Comparison of ENCODE assay signal across 26 mouse cellular contexts in the genomic region with DNA sequence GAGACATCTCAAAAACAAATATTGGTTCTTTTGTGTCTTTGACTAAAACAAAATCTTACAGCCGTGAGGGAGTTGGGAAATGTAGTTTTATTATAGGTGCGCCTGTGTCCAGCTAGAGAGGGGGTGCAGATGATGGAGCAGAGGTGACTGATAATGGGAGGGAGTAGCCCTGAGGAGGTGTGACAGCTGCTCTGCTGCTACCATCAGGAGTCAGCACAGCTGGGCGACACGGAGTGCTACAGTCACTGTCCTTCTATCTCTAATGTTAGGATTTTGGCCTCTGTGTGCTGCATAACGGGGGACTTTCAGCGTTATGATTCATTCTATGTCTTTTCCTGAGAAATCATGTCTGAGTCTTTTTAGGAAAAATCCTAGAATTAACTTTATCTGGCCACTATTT. TPM values are rescaled to one million over a fixed set of nuclear protein-coding genes. Genes with fewer than 3 reads are reported as not detected.
DNase-seq lines count a peak whose midpoint lies in the region; ATAC-seq and TF ChIP-seq lines count a peak whose summit lies in the region.
"Had no signal": no experiment of that assay in that cellular context is flagged by ENCODE, and none has a peak within 500 bp of the region (broad histone marks: within the 10 kb centered on the region; RNA-seq: fewer than 3 reads in every experiment).

No protein-coding gene starts in this region.

- H3K9me3 ChIP-seq in liver, embryonic 13.5 days (replicated peaks): no peaks in the 10 kb centered on the region
- H3K9me3 ChIP-seq: embryonic facial prominence, embryonic 13.5 days; embryonic facial prominence, embryonic 15.5 days; forebrain, embryonic 10.5 days; forebrain, embryonic 12.5 days had no signal

- H3K27ac ChIP-seq in gastrocnemius, adult 2 months: peak overlapping the region; percentile 32; the same call in 1 of the 2 replicates
- H3K27ac ChIP-seq in liver, embryonic 13.5 days: no peak overlapping the region
- H3K27ac ChIP-seq in macrophage: peak overlapping the region; percentile 100; the same call in 1 of the 2 replicates
- H3K27ac ChIP-seq: embryonic facial prominence, embryonic 13.5 days; embryonic facial prominence, embryonic 15.5 days; forebrain, embryonic 10.5 days; forebrain, embryonic 12.5 days had no signal

- H3K9ac ChIP-seq in liver, embryonic 13.5 days: no peak overlapping the region
- H3K9ac ChIP-seq: embryonic facial prominence, embryonic 13.5 days; embryonic facial prominence, embryonic 15.5 days; forebrain, embryonic 12.5 days had no signal

- intact Hi-C loops in gastrocnemius, adult 2 months (cut with DNase I): no loop called here
- intact Hi-C loops in gastrocnemius, postnatal 36 days (cut with DNase I): no loop called here

- H3K79me2 ChIP-seq in macrophage (ENCODE audit: inconsistent target): peaks cover 62% of the 10 kb centered on the region

- no peaks in the 10 kb centered on the region for H3K36me3 ChIP-seq in liver, embryonic 13.5 days
- no peaks in the 10 kb centered on the region for H3K36me3 ChIP-seq in macrophage (ENCODE audit: inconsistent target)
- H3K36me3 ChIP-seq: embryonic facial prominence, embryonic 13.5 days; embryonic facial prominence, embryonic 15.5 days; forebrain, embryonic 10.5 days; forebrain, embryonic 12.5 days had no signal

- no peak overlapping the region for H3K4me3 ChIP-seq in gastrocnemius, adult 2 months
- H3K4me3 ChIP-seq in liver, embryonic 13.5 days (replicated peaks): no peak overlapping the region
- H3K4me3 ChIP-seq in macrophage (ENCODE audit: inconsistent target): no peak overlapping the region
- H3K4me3 ChIP-seq: embryonic facial prominence, embryonic 13.5 days; embryonic facial prominence, embryonic 15.5 days; erythroblast, embryonic 14.5 days; forebrain, embryonic 10.5 days; forebrain, embryonic 12.5 days had no signal

- no peak for DNase-seq in gastrocnemius, adult 2 months
- no peak for DNase-seq in gastrocnemius, postnatal 36 days
- DNase-seq in liver, embryonic 13.5 days: no peak
- DNase-seq in liver: no peak
- no peak for DNase-seq in cerebellum, postnatal 25 days
- DNase-seq in kidney, adult 11 months: no peak
- DNase-seq: adrenal gland, adult 2 months; adrenal gland, postnatal 10 days; adrenal gland, postnatal 25 days; B cell, adult 2 months; cerebellum, adult 11 months; cerebellum, adult 18-20 months; cerebellum, adult 8-10 months; cerebellum, adult 9-11 months; cerebellum, postnatal 36 days; embryo, embryonic 11 days had no signal

- TF ChIP-seq CTCF in gastrocnemius, adult 2 months (IDR thresholded peaks at IDR 0.05): no peak

- H3K4me2 ChIP-seq in liver, embryonic 13.5 days: no peak overlapping the region
- H3K4me2 ChIP-seq: embryonic facial prominence, embryonic 13.5 days; embryonic facial prominence, embryonic 15.5 days; forebrain, embryonic 12.5 days had no signal

- WGBS in liver, embryonic 13.5 days (ENCODE audit: insufficient replicate concordance): 53% methylated on average over 6 of the region's 6 CpGs
- 89% methylated on average over 6 of the region's 6 CpGs for WGBS in macrophage (ENCODE audit: missing documents)

- 0 out of 2 replicates have a peak, but pooled peaks have one; percentile 51 for ATAC-seq in liver, embryonic 13.5 days (ENCODE audit: low read depth)
- ATAC-seq: forebrain, embryonic 14.5 days; forebrain, embryonic 16.5 days had no signal

- H3K4me1 ChIP-seq in liver, embryonic 13.5 days (replicated peaks): peaks cover 39% of the 10 kb centered on the region
- H3K4me1 ChIP-seq: forebrain, embryonic 12.5 days had no signal

- no peaks in the 10 kb centered on the region for H3K27me3 ChIP-seq in liver, embryonic 13.5 days
- H3K27me3 ChIP-seq: embryonic facial prominence, embryonic 13.5 days; embryonic facial prominence, embryonic 15.5 days; forebrain, embryonic 12.5 days had no signal

RNA-seq across cellular contexts. Expression of gene Psap, which starts 6.4 kb away (rescaled TPM):
- 100 to 1,000 TPM; 730 to 837 TPM for total RNA-seq in gastrocnemius, adult 2 months (2021)
- total RNA-seq in gastrocnemius, postnatal 36 days (2021): 100 to 1,000 TPM; 685 to 809 TPM
- polyA plus RNA-seq in liver, embryonic 13.5 days (2015; fragmentation: Nextera tagmentation; extraction: Ambion mirVana): 52.6 and 54.5 TPM in 2 replicates
- total RNA-seq in macrophage (2018; cell fraction: chromatin; rRNA removed): 1,000 to 10,000 TPM in 22 of 26 experiments, 100 to 1,000 TPM in 4; 715 to 4,323 (median 2,388) TPM
- total RNA-seq in macrophage (2018; cell fraction: cytosol; rRNA removed): over 10,000 TPM in 25 of 26 experiments, 1,000 to 10,000 TPM in 1; 9,835 to 25,455 (median 13,887) TPM
- total RNA-seq in macrophage (2018; cell fraction: nucleus; rRNA removed): over 10,000 TPM in 25 of 26 experiments, 1,000 to 10,000 TPM in 1; 4,026 to 20,879 (median 17,761) TPM
- 12,209 to 20,921 TPM (median 16,354 TPM) in 3 replicates for polyA plus RNA-seq in macrophage (2018)

RNA-seq across cellular contexts. Expression of gene Chst3, which starts 52.0 kb away (rescaled TPM):
- total RNA-seq in gastrocnemius, adult 2 months (2021): under 1 TPM; 0.23 to 0.64 TPM
- total RNA-seq in gastrocnemius, postnatal 36 days (2021): under 1 TPM; 0.36 to 0.37 TPM
- 0.07 and 0.08 TPM in 2 replicates for polyA plus RNA-seq in liver, embryonic 13.5 days (2015; fragmentation: Nextera tagmentation; extraction: Ambion mirVana)
- total RNA-seq in macrophage (2018; cell fraction: chromatin; rRNA removed): 1 to 10 TPM in 6 of 26 experiments, under 1 TPM in 7, not detected in 13; 0.36 to 2.8 (median 1.00) TPM
- under 1 TPM in 16 of 26 experiments, not detected in 10; 0.03 to 0.43 (median 0.19) TPM for total RNA-seq in macrophage (2018; cell fraction: cytosol; rRNA removed)
- 1 to 10 TPM in 3 of 26 experiments, under 1 TPM in 12, not detected in 11; 0.06 to 2.1 (median 0.48) TPM for total RNA-seq in macrophage (2018; cell fraction: nucleus; rRNA removed)
- 0.07 to 1.2 TPM (median 0.34 TPM) in 3 replicates for polyA plus RNA-seq in macrophage (2018)
- total RNA-seq: common myeloid progenitor, adult 5-6 weeks; MEL had no signal
- polyA plus RNA-seq: erythroblast, embryonic 14.5 days had no signal
